Mouse (Mus musculus) spleen, postnatal 36 days (tissue): ENCODE measurements at regions not wholly inside any gene's neighbourhood (a gene's known extent, or its start where the extent isn't known, plus 50 kb on each side); places are given as distances from the start of the nearest gene placed in this dataset.

ENCODE experiments used
- DNase-seq, 2 experiments: peaks; one replicate each; pipeline ENCODE4 v3.0.0; 2022; ENCODE audit warnings: low spot score in 2 of 2, mixed read lengths in 1 of 2

- DNase-seq, result no peak
These were observed 293.2 kb upstream of the Tle4 start for GRCm38 (mm10) chr19:14891090-14891428.

- no peak for DNase-seq
These were observed 292.6 kb upstream of the Tle4 start for GRCm38 (mm10) chr19:14890241-14891089.

GRCm38 (mm10) chr19:14889794-14890193 is 291.9 kb upstream of the Tle4 start:
- no peak for DNase-seq

GRCm38 (mm10) chr19:14883707-14884421 is 286.0 kb upstream of the Tle4 start:
- no peak for DNase-seq

GRCm38 (mm10) chr19:14880818-14881217 is 283.0 kb upstream of the Tle4 start:
- DNase-seq, result no peak

GRCm38 (mm10) chr19:14873986-14874385 is 276.1 kb upstream of the Tle4 start:
- no peak for DNase-seq

DNA sequence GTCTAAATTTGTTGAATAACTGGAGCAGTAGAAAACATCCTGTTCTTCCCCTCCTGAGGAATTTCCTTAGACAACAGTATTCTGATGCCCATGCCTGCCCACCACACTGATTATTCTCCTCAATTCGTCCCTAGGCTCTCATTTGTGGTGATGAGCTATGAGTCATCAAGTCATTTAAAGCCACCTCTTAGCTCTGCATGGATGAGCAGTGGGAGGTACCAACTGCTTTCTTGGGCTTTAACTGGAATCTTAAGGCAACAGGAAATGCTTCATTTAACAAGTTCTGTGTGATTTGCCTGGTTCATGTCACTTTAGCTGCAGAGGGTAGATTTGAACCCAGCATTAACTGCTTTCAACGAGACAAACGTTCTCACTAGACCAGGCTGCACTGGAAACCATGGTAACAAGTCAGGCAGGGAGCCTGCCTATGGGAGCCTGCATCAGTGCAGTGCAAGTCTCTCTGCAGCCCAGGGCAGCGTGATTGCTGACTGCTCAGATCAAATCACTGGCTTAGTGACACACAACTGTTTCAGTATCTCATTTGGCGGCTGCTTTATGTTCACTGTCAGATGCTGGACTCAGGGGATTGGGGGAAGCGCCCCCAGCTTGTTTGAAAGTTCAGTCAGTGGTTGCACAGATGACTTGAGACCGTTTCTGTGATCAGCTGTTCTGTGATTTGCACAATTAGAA is 273.5 kb upstream of the Tle4 start:
- no peak for DNase-seq

- no peak for DNase-seq
These were observed 265.0 kb upstream of the Tle4 start for GRCm38 (mm10) chr19:14862654-14863468.

DNA sequence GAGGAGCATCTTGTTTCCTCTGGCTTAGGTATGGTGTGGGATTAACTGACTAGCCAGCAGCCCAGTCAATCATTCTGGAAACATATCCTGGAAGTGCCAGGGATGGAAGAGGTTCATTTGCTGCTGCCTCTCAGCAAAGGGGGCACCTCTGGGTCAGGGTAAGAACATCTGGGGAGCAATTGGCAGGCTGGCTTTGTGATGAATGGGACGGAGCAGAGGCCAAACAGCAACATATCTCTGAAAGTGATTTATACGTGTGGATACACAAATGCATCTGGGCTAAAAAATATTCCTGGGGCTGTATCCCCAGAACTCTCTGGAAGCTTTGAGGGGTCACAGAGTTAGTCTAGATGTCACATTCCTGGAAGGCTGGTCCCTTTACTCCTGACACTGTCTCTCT is 257.2 kb upstream of the Tle4 start:
- no peak for DNase-seq

GRCm38 (mm10) chr19:14853416-14853815 is 255.6 kb upstream of the Tle4 start:
- DNase-seq, result no peak

- no peak for DNase-seq
These were observed 251.7 kb upstream of the Tle4 start for GRCm38 (mm10) chr19:14849561-14849960.

DNA sequence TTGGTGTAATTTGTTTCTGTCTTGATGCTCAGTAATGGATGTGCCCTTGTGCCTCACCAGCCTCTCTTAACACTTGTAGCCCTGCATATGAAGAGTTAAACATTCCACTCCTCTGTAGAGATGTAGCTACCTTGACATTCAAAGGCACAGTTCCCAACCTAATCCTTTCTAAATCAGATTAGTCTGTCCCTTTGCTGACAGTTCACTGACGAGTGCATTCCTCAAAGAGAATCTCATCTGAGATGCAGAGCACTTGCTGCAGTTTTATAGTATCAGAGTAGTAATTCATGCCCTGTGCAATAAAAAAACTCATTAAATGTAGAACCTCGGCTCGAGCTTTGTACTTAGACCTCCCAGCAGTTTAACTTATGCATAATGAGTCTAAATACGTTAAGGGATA is 249.3 kb upstream of the Tle4 start:
- no peak for DNase-seq

DNA sequence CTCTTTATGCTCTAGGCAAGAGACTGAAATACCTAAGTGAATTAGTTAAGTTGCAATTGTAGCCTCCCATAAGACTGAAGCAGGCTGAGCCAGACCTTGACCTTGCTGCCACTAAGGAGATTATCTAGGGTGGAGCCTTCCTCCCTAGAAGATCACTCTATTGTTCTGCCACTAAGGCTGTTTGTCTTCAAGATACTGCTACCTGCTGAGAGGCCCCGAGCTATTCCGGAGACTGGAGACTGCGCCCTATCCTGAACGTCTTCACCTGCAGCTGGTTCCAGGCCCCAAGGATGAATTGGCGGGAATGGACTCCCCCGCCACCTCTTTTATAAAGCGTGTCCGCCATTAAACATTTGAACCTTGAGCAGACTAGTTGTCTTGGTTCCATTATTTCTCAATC is 237.8 kb upstream of the Tle4 start:
- DNase-seq, result no peak

DNA sequence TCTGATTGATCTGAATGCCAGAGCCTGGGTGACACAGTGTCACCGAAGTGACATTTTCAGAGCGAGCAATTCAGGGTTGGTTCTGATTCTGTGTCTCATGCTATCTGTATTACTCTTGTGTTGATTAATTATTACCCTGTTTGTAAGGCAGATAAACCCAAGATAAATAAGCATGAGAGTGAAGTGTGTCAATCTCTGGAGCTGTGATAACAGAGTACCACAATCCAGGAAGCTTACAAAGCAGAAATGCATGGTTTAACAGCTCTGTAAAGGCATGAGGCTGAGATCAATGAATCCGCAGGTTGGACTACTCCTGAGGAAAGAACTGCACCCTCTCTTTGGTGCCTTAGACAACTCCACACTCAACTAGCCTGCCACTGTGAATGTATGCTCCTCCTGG is 218.5 kb upstream of the Tle4 start:
- DNase-seq, result no peak

DNA sequence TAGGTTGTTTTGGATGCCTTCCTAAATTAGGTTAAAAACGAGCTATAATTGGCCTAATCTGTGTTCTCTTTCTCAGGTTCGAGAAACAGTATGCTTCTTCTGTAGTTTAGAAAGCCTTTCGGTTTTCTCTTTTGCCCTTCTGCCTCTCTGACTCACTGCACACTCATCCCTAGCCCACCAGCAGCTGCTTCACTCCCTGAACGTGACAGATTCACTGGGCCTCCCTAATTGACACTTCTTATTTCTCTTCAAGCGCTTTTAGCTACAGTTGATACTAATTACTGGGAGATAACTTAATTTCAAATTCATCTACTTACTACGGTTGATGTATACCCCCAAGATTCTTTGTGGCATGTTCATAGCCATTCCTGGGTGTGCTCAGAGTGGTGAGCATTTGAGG is 208.9 kb upstream of the Tle4 start:
- DNase-seq, result no peak

GRCm38 (mm10) chr19:14802909-14803650 is 205.2 kb upstream of the Tle4 start:
- no peak for DNase-seq

DNA sequence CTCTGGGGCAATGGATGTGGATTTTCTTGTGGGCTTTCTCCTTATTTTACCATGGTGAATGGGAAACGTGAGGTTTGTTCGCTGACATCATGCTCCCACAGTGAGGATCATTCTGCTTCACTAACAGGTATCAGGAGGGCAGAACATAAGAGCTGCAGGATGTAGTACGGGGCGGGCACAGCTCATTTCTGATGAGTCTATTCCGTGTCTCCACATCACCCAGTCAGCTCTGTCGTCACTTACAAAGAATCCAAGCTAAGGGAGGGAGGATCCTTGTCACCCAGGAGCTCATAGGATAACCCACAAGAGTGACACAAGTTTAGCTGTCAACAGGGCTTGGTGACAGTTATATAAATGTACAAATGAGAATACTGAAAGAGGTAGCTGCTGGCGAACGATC is 203.8 kb upstream of the Tle4 start:
- no peak for DNase-seq

- no peak for DNase-seq
These were observed 201.2 kb upstream of the Tle4 start for GRCm38 (mm10) chr19:14799002-14799401.

DNA sequence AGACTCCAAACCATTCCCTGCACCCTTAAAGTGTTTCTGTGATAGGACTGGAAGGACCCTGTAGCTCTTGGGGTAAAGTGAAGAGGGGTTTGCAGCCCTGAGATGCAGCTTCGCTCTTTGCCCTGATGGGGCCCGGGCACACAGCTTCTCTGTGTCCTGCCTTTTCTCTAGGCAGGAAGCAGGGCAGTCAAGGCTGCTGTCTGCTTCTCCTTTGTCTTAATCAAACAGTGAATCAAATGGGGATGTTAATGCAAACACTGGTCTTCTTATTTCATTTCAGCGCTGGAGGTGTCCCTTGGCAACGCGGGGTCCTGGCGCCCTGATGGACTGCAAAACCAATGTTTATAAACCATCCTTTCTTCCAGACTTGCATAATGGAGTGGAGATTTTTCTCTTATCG is 200.6 kb upstream of the Tle4 start:
- no peak for DNase-seq

- DNase-seq, result no peak
These were observed 198.1 kb upstream of the Tle4 start for GRCm38 (mm10) chr19:14795910-14796309.

GRCm38 (mm10) chr19:14789992-14790391 is 192.1 kb upstream of the Tle4 start:
- no peak for DNase-seq
